In genomic region chr11:57775868-57776267, GRCm38 (mm10) we compare ENCODE assay signal across 25 mouse cellular contexts. TPM values are rescaled to one million over a fixed set of nuclear protein-coding genes. Genes with fewer than 3 reads are reported as not detected.
DNase-seq lines count a peak whose midpoint lies in the region; ATAC-seq and TF ChIP-seq lines count a peak whose summit lies in the region.
"Had no signal": no experiment of that assay in that cellular context is flagged by ENCODE, and none has a peak within 500 bp of the region (broad histone marks: within the 10 kb centered on the region; RNA-seq: fewer than 3 reads in every experiment).

No protein-coding gene starts in this region.

- no peak for ATAC-seq in hindbrain, embryonic 12.5 days (ENCODE audit: low FRiP score)
- ATAC-seq in hindbrain, embryonic 13.5 days (ENCODE audit: low FRiP score): no peak
- ATAC-seq: activated CD4-positive, CD25-positive, alpha-beta regulatory T cell, adult 4 months; CD4-positive, CD25-positive, alpha-beta regulatory T cell, adult 4 months; forebrain, embryonic 14.5 days; Patski had no signal

- H3K4me3 ChIP-seq in gastrocnemius, adult 2 months: no peak overlapping the region
- H3K4me3 ChIP-seq in hindbrain, embryonic 12.5 days: no peak overlapping the region
- no peak overlapping the region for H3K4me3 ChIP-seq in hindbrain, embryonic 13.5 days
- no peak overlapping the region for H3K4me3 ChIP-seq in embryonic facial prominence, embryonic 10.5 days
- H3K4me3 ChIP-seq: embryonic facial prominence, embryonic 13.5 days; embryonic facial prominence, embryonic 15.5 days; erythroblast, embryonic 14.5 days; forebrain, embryonic 10.5 days; forebrain, embryonic 12.5 days had no signal

- H3K4me1 ChIP-seq in hindbrain, embryonic 12.5 days: peaks cover 47% of the 10 kb centered on the region
- H3K4me1 ChIP-seq in hindbrain, embryonic 13.5 days (replicated peaks): peaks cover 52% of the 10 kb centered on the region
- peaks cover 41% of the 10 kb centered on the region for H3K4me1 ChIP-seq in embryonic facial prominence, embryonic 10.5 days

- peak overlapping the region; percentile 8; the same call in 1 of the 2 replicates for H3K27ac ChIP-seq in gastrocnemius, adult 2 months
- no peak overlapping the region for H3K27ac ChIP-seq in hindbrain, embryonic 12.5 days
- no peak overlapping the region for H3K27ac ChIP-seq in hindbrain, embryonic 13.5 days
- 0 out of 2 replicates have a peak overlapping the region, but pooled peaks have one; percentile 7 for H3K27ac ChIP-seq in embryonic facial prominence, embryonic 10.5 days (replicated peaks)
- H3K27ac ChIP-seq: embryonic facial prominence, embryonic 13.5 days; embryonic facial prominence, embryonic 15.5 days; forebrain, embryonic 10.5 days; forebrain, embryonic 12.5 days had no signal

- H3K4me2 ChIP-seq in hindbrain, embryonic 12.5 days (replicated peaks): no peak overlapping the region
- H3K4me2 ChIP-seq in hindbrain, embryonic 13.5 days: no peak overlapping the region
- H3K4me2 ChIP-seq: embryonic facial prominence, embryonic 13.5 days; embryonic facial prominence, embryonic 15.5 days; forebrain, embryonic 12.5 days had no signal

- 0 out of 2 replicates have a peak, but pooled peaks cover 5% of the 10 kb centered on the region for H3K36me3 ChIP-seq in hindbrain, embryonic 12.5 days
- H3K36me3 ChIP-seq in hindbrain, embryonic 13.5 days: no peaks in the 10 kb centered on the region
- peaks cover 16% of the 10 kb centered on the region; the same call in 1 of the 2 replicates for H3K36me3 ChIP-seq in embryonic facial prominence, embryonic 10.5 days (replicated peaks)
- H3K36me3 ChIP-seq: forebrain, embryonic 12.5 days had no signal

- intact Hi-C loops in gastrocnemius, adult 2 months (cut with DNase I): no loop called here

- WGBS in hindbrain, embryonic 12.5 days: 68% methylated on average over 6 of the region's 6 CpGs
- 72% methylated on average over 6 of the region's 6 CpGs for WGBS in hindbrain, embryonic 13.5 days
- 68% methylated on average over 6 of the region's 6 CpGs for WGBS in embryonic facial prominence, embryonic 10.5 days

- TF ChIP-seq CTCF in gastrocnemius, adult 2 months (IDR thresholded peaks at IDR 0.05): no peak

- H3K9me3 ChIP-seq in hindbrain, embryonic 12.5 days (replicated peaks): no peaks in the 10 kb centered on the region
- H3K9me3 ChIP-seq in hindbrain, embryonic 13.5 days: no peaks in the 10 kb centered on the region
- no peaks in the 10 kb centered on the region for H3K9me3 ChIP-seq in embryonic facial prominence, embryonic 10.5 days
- H3K9me3 ChIP-seq: embryonic facial prominence, embryonic 13.5 days; embryonic facial prominence, embryonic 15.5 days; forebrain, embryonic 10.5 days; forebrain, embryonic 12.5 days; G1E had no signal

- 0 out of 2 replicates have a peak overlapping the region, but pooled peaks have one; percentile 13 for H3K9ac ChIP-seq in hindbrain, embryonic 12.5 days
- H3K9ac ChIP-seq in hindbrain, embryonic 13.5 days: no peak overlapping the region; the same call in 1 of the 2 replicates
- H3K9ac ChIP-seq: embryonic facial prominence, embryonic 13.5 days; embryonic facial prominence, embryonic 15.5 days; forebrain, embryonic 12.5 days had no signal

- no peak for DNase-seq in gastrocnemius, adult 2 months
- no peak for DNase-seq in gastrocnemius, adult 8-10 months (ENCODE audit: low spot score in 2 of 2)
- DNase-seq in heart, adult 11 months: peak; percentile 92
- no peak for DNase-seq in heart, adult 8-10 months (ENCODE audit: low spot score)
- no peak for DNase-seq in embryonic facial prominence, embryonic 10.5 days (ENCODE audit: low spot score)
- DNase-seq: adrenal gland, adult 8-10 months; adrenal gland, postnatal 14 days; B cell, adult 2 months; cerebellum, adult 11-12 months; cerebellum, adult 9-10 months had no signal

- peaks cover 24% of the 10 kb centered on the region for H3K27me3 ChIP-seq in hindbrain, embryonic 12.5 days
- H3K27me3 ChIP-seq in hindbrain, embryonic 13.5 days: peaks cover 15% of the 10 kb centered on the region
- H3K27me3 ChIP-seq in embryonic facial prominence, embryonic 10.5 days (replicated peaks; ENCODE audit: low read depth, poor library complexity, severe bottlenecking): peaks cover 38% of the 10 kb centered on the region
- H3K27me3 ChIP-seq: embryonic facial prominence, embryonic 13.5 days; embryonic facial prominence, embryonic 15.5 days; Patski had no signal

RNA-seq across cellular contexts. Expression of gene Sap30l, which starts 25.6 kb away (rescaled TPM):
- 10 to 100 TPM; 46.5 to 47.6 TPM for total RNA-seq in gastrocnemius, adult 2 months (2021)
- 10 to 100 TPM; 47.2 to 59.8 (median 55.3) TPM for total RNA-seq in gastrocnemius, adult 8-10 months (2022)
- 10 to 100 TPM; 50.1 to 53.8 (median 51.2) TPM for total RNA-seq in heart, adult 8-10 months (2022)
- polyA plus RNA-seq in hindbrain, embryonic 12.5 days (2016; fragmentation: Nextera tagmentation; extraction: Ambion mirVana): 18.6 and 20.8 TPM in 2 replicates
- 7.2 and 8.4 TPM in 2 replicates for polyA plus RNA-seq in hindbrain, embryonic 13.5 days (2015; fragmentation: Nextera tagmentation; extraction: Ambion mirVana)
- polyA plus RNA-seq in embryonic facial prominence, embryonic 10.5 days (2016; fragmentation: Nextera tagmentation; extraction: Ambion mirVana): 12.3 and 13.2 TPM in 2 replicates

RNA-seq across cellular contexts. Expression of gene Hand1, which starts 56.8 kb away (rescaled TPM):
- not detected for total RNA-seq in gastrocnemius, adult 2 months (2021)
- not detected for total RNA-seq in gastrocnemius, adult 8-10 months (2022)
- total RNA-seq in heart, adult 8-10 months (2022): not detected
- 0.25 and 0.32 TPM in 2 replicates for polyA plus RNA-seq in hindbrain, embryonic 12.5 days (2016; fragmentation: Nextera tagmentation; extraction: Ambion mirVana)
- polyA plus RNA-seq in hindbrain, embryonic 13.5 days (2015; fragmentation: Nextera tagmentation; extraction: Ambion mirVana): not detected in 2 replicates
- 21.3 and 50.0 TPM in 2 replicates for polyA plus RNA-seq in embryonic facial prominence, embryonic 10.5 days (2016; fragmentation: Nextera tagmentation; extraction: Ambion mirVana)
- total RNA-seq: CH12.LX, G1E had no signal
- polyA plus RNA-seq: activated CD4-positive, CD25-positive, alpha-beta regulatory T cell, adult 4 months; CD4-positive, CD25-positive, alpha-beta regulatory T cell, adult 4 months; cerebellum, adult 2 months; cortical plate, adult 2 months; erythroblast, embryonic 14.5 days; forebrain, embryonic 10.5 days; forebrain, embryonic 12.5 days; forebrain, embryonic 14.5 days; G1E; Patski had no signal

Comparison
In these comparisons a context has a peak if more than half of its experiments do, and no peak if none do; other contexts are left out.
1. H3K27ac ChIP-seq: peak in gastrocnemius, adult 2 months (single experiment) and embryonic facial prominence, embryonic 10.5 days (single experiment); none in hindbrain, embryonic 12.5 days (single experiment) and hindbrain, embryonic 13.5 days (single experiment).